Mouse (Mus musculus) midbrain, embryonic 13.5 days (tissue): ENCODE measurements around the gene Cdca5. TPM values are rescaled to one million over a fixed set of nuclear protein-coding genes. Genes with fewer than 3 reads are reported as not detected.
A peak's percentile ranks its signal among the peaks of the same experiment; 100 is the strongest.

Source experiments
- ATAC-seq: fragments of 200-750 bp; cut with Nextera tagmentation; 2 replicates; pipeline ENCODE4 v1.8.0; 2017; ENCODE audit warnings: mild to moderate bottlenecking, moderate TSS enrichment, moderate library complexity
- H3K27ac ChIP-seq: fragments of 300-500 bp; sonication (generic); 2 replicates; pipeline ENCODE4 v1.5.1; 2015; ENCODE audit warnings: inconsistent platforms, mild to moderate bottlenecking, moderate library complexity
- H3K27me3 ChIP-seq: fragments of 300-500 bp; sonication (generic); 2 replicates; pipeline ENCODE4 v1.6.1; 2015; ENCODE audit warnings: mild to moderate bottlenecking, inconsistent platforms
- H3K36me3 ChIP-seq: fragments of 300-500 bp; sonication (generic); 2 replicates; pipeline ENCODE4 v1.6.1; 2015; ENCODE audit warnings: mild to moderate bottlenecking, inconsistent platforms
- H3K4me1 ChIP-seq: fragments of 300-500 bp; sonication (generic); replicated peaks from 2 replicates; pipeline ENCODE4 v1.6.1; 2015; ENCODE audit warnings: inconsistent platforms
- H3K4me2 ChIP-seq: fragments of 300-500 bp; sonication (generic); replicated peaks from 2 replicates; pipeline ENCODE4 v1.6.1; 2015; ENCODE audit warnings: moderate library complexity, mild to moderate bottlenecking, inconsistent platforms
- H3K4me3 ChIP-seq: fragments of 300-500 bp; sonication (generic); replicated peaks from 2 replicates; pipeline ENCODE4 v1.5.1; 2015; ENCODE audit warnings: mild to moderate bottlenecking, inconsistent platforms
- H3K9ac ChIP-seq: fragments of 300-500 bp; sonication (generic); replicated peaks from 2 replicates; pipeline ENCODE4 v1.6.1; 2015; ENCODE audit warnings: mild to moderate bottlenecking, inconsistent platforms
- H3K9me3 ChIP-seq: fragments of 300-500 bp; sonication (generic); 2 replicates; pipeline ENCODE4 v1.6.1; 2016; ENCODE audit warnings: mild to moderate bottlenecking, inconsistent platforms
- WGBS: fragments of 180-500 bp; shearing (Covaris S2); methylation state at CpG from one replicate; pipeline ENCODE4 v1.1.7; 2015; 5-methylcytosine and 5-hydroxymethylcytosine counted together
- polyA plus RNA-seq: library from polyadenylated mRNA; unstranded; fragments of >200 nt; fragmentation: Nextera tagmentation; extraction: Ambion mirVana; gene quantifications from 2 replicates; pipeline ENCODE4 v1.2.1, GENCODE M21; 2015

The Cdca5 gene
- polyA plus RNA-seq, 1 experiment from 2014 or later: 19.3 TPM

DNA sequence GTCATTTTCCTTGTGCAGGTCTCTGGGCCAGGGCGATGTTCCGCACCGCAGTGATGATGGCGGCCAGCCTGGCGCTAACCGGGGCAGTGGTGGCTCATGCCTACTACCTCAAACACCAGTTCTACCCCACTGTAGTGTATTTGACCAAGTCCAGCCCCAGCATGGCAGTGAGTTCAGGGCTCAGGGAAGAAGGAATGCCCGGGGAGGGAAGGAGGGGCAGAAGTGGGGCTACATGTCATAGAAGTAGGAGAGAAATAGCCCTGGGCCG is 37.0 kb upstream of the Cdca5 start:
- H3K4me3 ChIP-seq: peak overlapping the region; percentile 96
- 90% methylated on average over 8 of the region's 8 CpGs for WGBS
- ATAC-seq: no peak

GRCm38 (mm10) chr19:6048681-6049410 is 35.9 kb upstream of the Cdca5 start:
- Histone ChIP-seq H3K27me3 (no peaks in the 10 kb centered on the region), H3K4me2 (peak overlapping the region; percentile 100; the same call in 1 of the 2 replicates), H3K36me3 (peaks cover 58% of the 10 kb centered on the region), H3K9ac (0 out of 2 replicates have a peak overlapping the region, but pooled peaks have one; percentile 93), H3K27ac (no peak overlapping the region), H3K9me3 (no peaks in the 10 kb centered on the region), H3K4me1 (peaks cover 30% of the 10 kb centered on the region), H3K4me3 (peak overlapping the region; percentile 96; the same call in 1 of the 2 replicates)
- ATAC-seq: no peak
- WGBS: 94% methylated on average over 11 of the region's 11 CpGs

More for the DNA sequence above, 37.0 kb upstream of the Cdca5 start:
- Histone ChIP-seq H3K4me1 (peaks cover 30% of the 10 kb centered on the region), H3K9ac (peak overlapping the region; percentile 93), H3K36me3 (peaks cover 48% of the 10 kb centered on the region), H3K27ac (no peak overlapping the region; the same call in 1 of the 2 replicates), H3K4me2 (peak overlapping the region; percentile 100), H3K9me3 (no peaks in the 10 kb centered on the region), H3K27me3 (no peaks in the 10 kb centered on the region)

- no peak overlapping the region for H3K9ac ChIP-seq
- WGBS: 84% methylated on average over 7 of the region's 7 CpGs
- no peaks in the 10 kb centered on the region for H3K27me3 ChIP-seq
- H3K9me3 ChIP-seq: no peaks in the 10 kb centered on the region
- H3K36me3 ChIP-seq: peaks cover 77% of the 10 kb centered on the region
- no peak for ATAC-seq
- H3K4me3 ChIP-seq: no peak overlapping the region
- H3K4me2 ChIP-seq: no peak overlapping the region
- H3K27ac ChIP-seq: no peak overlapping the region
- peaks cover 30% of the 10 kb centered on the region for H3K4me1 ChIP-seq
Observed at GRCm38 (mm10) chr19:6052516-6052915, 32.3 kb upstream of the Cdca5 start.

GRCm38 (mm10) chr19:6054296-6054695 is 30.5 kb upstream of the Cdca5 start:
- no peaks in the 10 kb centered on the region for H3K9me3 ChIP-seq
- no peak overlapping the region for H3K9ac ChIP-seq
- peaks cover 70% of the 10 kb centered on the region for H3K36me3 ChIP-seq
- WGBS: 89% methylated on average over 5 of the region's 5 CpGs
- peaks cover 21% of the 10 kb centered on the region for H3K4me1 ChIP-seq
- H3K4me2 ChIP-seq: no peak overlapping the region
- no peak for ATAC-seq
- H3K27ac ChIP-seq: no peak overlapping the region
- no peak overlapping the region for H3K4me3 ChIP-seq
- H3K27me3 ChIP-seq: no peaks in the 10 kb centered on the region

GRCm38 (mm10) chr19:6056696-6057095 is 28.1 kb upstream of the Cdca5 start:
- H3K4me2 ChIP-seq: peak overlapping the region; percentile 87
- H3K27ac ChIP-seq: no peak overlapping the region
- peak overlapping the region; percentile 78 for H3K9ac ChIP-seq
- ATAC-seq: no peak
- H3K36me3 ChIP-seq: peaks cover 51% of the 10 kb centered on the region
- peak overlapping the region; percentile 81 for H3K4me3 ChIP-seq
- H3K4me1 ChIP-seq: peaks cover 28% of the 10 kb centered on the region
- no peaks in the 10 kb centered on the region for H3K27me3 ChIP-seq
- no peaks in the 10 kb centered on the region for H3K9me3 ChIP-seq
- WGBS: 57% methylated on average over 4 of the region's 4 CpGs

GRCm38 (mm10) chr19:6057313-6058096 is 27.3 kb upstream of the Cdca5 start, which contains the start of the genes Mrpl49 and Fau:
TSS of gene Mrpl49 (minus strand) at chr19:6057785.
TSS of gene Fau (plus strand) at chr19:6057844.
- Histone ChIP-seq H3K27me3 (no peaks in the 10 kb centered on the region), H3K4me3 (peak within 1 kb of the TSS; percentile 81), H3K4me1 (peaks cover 36% of the 10 kb centered on the region), H3K9ac (peak within 1 kb of the TSS; percentile 91), H3K9me3 (no peaks in the 10 kb centered on the region), H3K36me3 (peaks cover 43% of the 10 kb centered on the region), H3K27ac (peak within 1 kb of the TSS; percentile 81), H3K4me2 (peak within 1 kb of the TSS; percentile 87)
- WGBS: under 1% methylated on average over 63 of the region's 63 CpGs
- ATAC-seq: peak; percentile 88

GRCm38 (mm10) chr19:6058513-6058912 is 26.3 kb upstream of the Cdca5 start:
- no peaks in the 10 kb centered on the region for H3K27me3 ChIP-seq
- 0 out of 2 replicates have a peak, but pooled peaks have one; percentile 0 for ATAC-seq
- H3K27ac ChIP-seq: no peak overlapping the region

DNA sequence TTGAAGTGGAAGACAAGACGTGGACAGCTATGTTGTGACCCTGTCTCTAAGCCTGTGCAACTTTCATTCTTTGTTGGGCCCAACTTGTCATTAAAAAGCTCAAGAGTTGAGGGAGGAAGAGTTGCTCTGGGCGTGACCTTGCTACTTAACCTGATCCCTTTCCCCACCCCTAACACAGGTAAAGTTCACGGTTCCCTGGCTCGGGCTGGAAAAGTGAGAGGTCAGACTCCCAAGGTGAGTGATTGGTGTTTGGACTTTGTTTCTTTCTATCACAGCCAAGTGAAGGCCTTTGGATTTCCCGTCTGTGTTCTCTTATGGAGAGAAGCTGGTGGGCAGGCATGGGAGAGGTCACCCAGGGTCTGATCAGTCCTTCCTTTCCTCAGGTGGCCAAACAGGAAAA is 25.8 kb upstream of the Cdca5 start:
- ATAC-seq: no peak
- Histone ChIP-seq H3K9me3 (no peaks in the 10 kb centered on the region), H3K4me1 (peaks cover 51% of the 10 kb centered on the region), H3K9ac (peak overlapping the region; percentile 91), H3K27me3 (no peaks in the 10 kb centered on the region), H3K4me2 (peak overlapping the region; percentile 86), H3K4me3 (peak overlapping the region; percentile 81), H3K27ac (no peak overlapping the region), H3K36me3 (peaks cover 28% of the 10 kb centered on the region)
- 82% methylated on average over 5 of the region's 5 CpGs for WGBS

More at GRCm38 (mm10) chr19:6058513-6058912, 26.3 kb upstream of the Cdca5 start:
- 35% methylated on average over 5 of the region's 5 CpGs for WGBS
- Histone ChIP-seq H3K36me3 (peaks cover 32% of the 10 kb centered on the region), H3K9me3 (no peaks in the 10 kb centered on the region), H3K4me3 (peak overlapping the region; percentile 81), H3K4me1 (peaks cover 46% of the 10 kb centered on the region), H3K4me2 (peak overlapping the region; percentile 86), H3K9ac (peak overlapping the region; percentile 91)

GRCm38 (mm10) chr19:6061021-6061533 is 23.7 kb upstream of the Cdca5 start, which contains the start of gene Znhit2:
TSS of gene Znhit2 (plus strand) at chr19:6061192.
- peak; percentile 77 for ATAC-seq
- Histone ChIP-seq H3K27ac (peak within 1 kb of the TSS; percentile 93), H3K9me3 (no peaks in the 10 kb centered on the region), H3K27me3 (no peaks in the 10 kb centered on the region), H3K4me3 (peak within 1 kb of the TSS; percentile 91), H3K4me1 (peaks cover 56% of the 10 kb centered on the region), H3K36me3 (peaks cover 10% of the 10 kb centered on the region), H3K9ac (peak within 1 kb of the TSS; percentile 98), H3K4me2 (peak within 1 kb of the TSS; percentile 99)
- WGBS: under 1% methylated on average over 58 of the region's 58 CpGs

GRCm38 (mm10) chr19:6061641-6062302 is 23.0 kb upstream of the Cdca5 start:
- H3K9me3 ChIP-seq: no peaks in the 10 kb centered on the region
- ATAC-seq: peak; percentile 12; the same call in 1 of the 2 replicates
- peaks cover 56% of the 10 kb centered on the region for H3K4me1 ChIP-seq
- peaks cover 10% of the 10 kb centered on the region for H3K36me3 ChIP-seq
- peak overlapping the region; percentile 99 for H3K4me2 ChIP-seq
- H3K9ac ChIP-seq: peak overlapping the region; percentile 98
- H3K4me3 ChIP-seq: peak overlapping the region; percentile 91
- no peaks in the 10 kb centered on the region for H3K27me3 ChIP-seq
- H3K27ac ChIP-seq: peak overlapping the region; percentile 93
- WGBS: 3% methylated on average over 44 of the region's 44 CpGs

- peak overlapping the region; percentile 99 for H3K4me2 ChIP-seq
- peaks cover 59% of the 10 kb centered on the region for H3K4me1 ChIP-seq
- no peak for ATAC-seq
- H3K36me3 ChIP-seq: peaks cover 10% of the 10 kb centered on the region
- no peaks in the 10 kb centered on the region for H3K9me3 ChIP-seq
- H3K9ac ChIP-seq: peak overlapping the region; percentile 98
- peak overlapping the region; percentile 91 for H3K4me3 ChIP-seq
- no peaks in the 10 kb centered on the region for H3K27me3 ChIP-seq
- 77% methylated on average over 5 of the region's 5 CpGs for WGBS
- H3K27ac ChIP-seq: 0 out of 2 replicates have a peak overlapping the region, but pooled peaks have one; percentile 93
Observed at GRCm38 (mm10) chr19:6062418-6062817, 22.4 kb upstream of the Cdca5 start.
